Mouse (Mus musculus) liver, postnatal 0 days (tissue): Measurements from ENCODE around the gene Tubb4a. TPM values are rescaled to one million over a fixed set of nuclear protein-coding genes. Genes with fewer than 3 reads are reported as not detected.
A peak's percentile ranks its signal among the peaks of the same experiment; 100 is the strongest.
"Not testable (repeated sequence)": the region's sequence is repeated elsewhere in the genome, so short reads cannot be mapped to it uniquely, and the experiment has no call there.

ENCODE experiments used
- ATAC-seq: fragments of 200-750 bp; cut with Nextera tagmentation; 2 replicates; pipeline ENCODE4 v1.8.0; 2017; ENCODE audit warnings: mild to moderate bottlenecking, moderate library complexity
- DNase-seq: peaks from one replicate; pipeline ENCODE4 v3.0.0-alpha.2; 2016
- H3K27ac ChIP-seq: fragments of 300-500 bp; sonication (generic); 2 replicates; pipeline ENCODE4 v1.5.1; 2014; ENCODE audit warnings: antibody characterized with exemption, moderate library complexity, mild to moderate bottlenecking, low read depth
- H3K27me3 ChIP-seq: fragments of 300-500 bp; sonication (generic); 2 replicates; pipeline ENCODE4 v1.6.1; 2014; ENCODE audit warnings: low read length, control low read depth, mixed read lengths; ENCODE audit not compliant: insufficient read depth
- H3K36me3 ChIP-seq: fragments of 300-500 bp; sonication (generic); replicated peaks from 2 replicates; pipeline ENCODE4 v1.6.1; 2014; ENCODE audit warnings: mild to moderate bottlenecking, control low read depth, low read length, moderate library complexity, mixed read lengths; ENCODE audit not compliant: insufficient read depth
- H3K4me1 ChIP-seq: fragments of 300-500 bp; sonication (generic); 2 replicates; pipeline ENCODE4 v1.6.1; 2014; ENCODE audit warnings: antibody characterized with exemption, mild to moderate bottlenecking, control low read depth; ENCODE audit not compliant: insufficient read depth
- H3K4me2 ChIP-seq: fragments of 300-500 bp; sonication (generic); 2 replicates; pipeline ENCODE4 v1.6.1; 2014; ENCODE audit warnings: low read depth, mild to moderate bottlenecking, low read length, moderate library complexity, mixed read lengths
- H3K4me3 ChIP-seq: fragments of 300-500 bp; sonication (generic); 2 replicates; pipeline ENCODE4 v1.5.1; 2014; ENCODE audit warnings: low read depth, low read length
- H3K9ac ChIP-seq: fragments of 300-500 bp; sonication (generic); replicated peaks from 2 replicates; pipeline ENCODE4 v1.6.1; 2014; ENCODE audit warnings: mild to moderate bottlenecking, moderate library complexity
- H3K9me3 ChIP-seq: fragments of 300-500 bp; sonication (generic); 2 replicates; pipeline ENCODE4 v1.6.1; 2016; ENCODE audit warnings: mild to moderate bottlenecking, control low read depth, low read length, mixed read lengths
- CTCF ChIP-seq: sonication (generic); IDR thresholded peaks from 2 replicates; pipeline ENCODE4 v1.5.1; 2016; ENCODE audit warnings: antibody characterized with exemption, low read depth
- EP300 ChIP-seq: IDR thresholded peaks from 2 replicates; pipeline ENCODE4 v1.6.1; 2016; ENCODE audit warnings: antibody characterized with exemption, low read depth, mild to moderate bottlenecking
- WGBS: fragments of 180-500 bp; shearing (Covaris S2); extraction: QIAGEN DNeasy Blood & Tissue Kit; methylation state at CpG from one replicate; pipeline ENCODE4 v1.1.7; 2014; ENCODE audit not compliant: insufficient replicate concordance; 5-methylcytosine and 5-hydroxymethylcytosine counted together
- polyA plus RNA-seq: library from polyadenylated mRNA; unstranded; fragments of >200 nt; fragmentation: Nextera tagmentation; extraction: Ambion mirVana; gene quantifications from 2 replicates; pipeline ENCODE4 v1.2.1, GENCODE M21; 2015

Tubb4a gene
- polyA plus RNA-seq, 1 experiment from 2014 or later = 0.23 TPM

GRCm38 (mm10) chr17:57051679-57052078, 35.9 kb downstream of the Tubb4a start:
- H3K36me3 ChIP-seq = peaks cover 29% of the 10 kb centered on the region
- H3K9me3 ChIP-seq, DNase-seq, H3K4me2 ChIP-seq, H3K4me1 ChIP-seq, H3K27ac ChIP-seq, H3K9ac ChIP-seq, H3K4me3 ChIP-seq, H3K27me3 ChIP-seq, ATAC-seq: not testable (repeated sequence)
- TF ChIP-seq CTCF = peak; percentile 56
- WGBS = 73% methylated on average over 4 of the region's 4 CpGs

DNA sequence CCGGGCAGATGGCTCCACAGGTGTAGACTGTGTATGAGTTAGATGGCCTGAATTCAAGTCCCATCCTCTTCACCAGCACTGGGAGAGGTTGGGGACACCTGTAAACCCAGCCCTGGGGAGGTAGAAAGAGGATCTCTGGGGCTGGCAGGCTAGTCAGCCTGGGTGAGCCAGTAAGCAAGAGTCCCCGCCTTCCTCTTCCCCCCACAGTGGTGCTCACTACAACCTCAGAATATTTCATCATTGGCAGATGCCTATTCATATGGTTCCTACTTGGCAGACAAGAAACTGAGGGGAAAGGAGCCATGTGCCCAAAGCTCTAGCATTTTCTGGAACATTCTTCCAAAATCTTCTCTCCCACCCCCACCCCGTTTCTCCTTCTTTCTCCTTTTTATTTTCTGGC, 38.8 kb downstream of the Tubb4a start:
- no peak overlapping the region for H3K4me3 ChIP-seq
- H3K27me3 ChIP-seq = no peaks in the 10 kb centered on the region
- no peak overlapping the region for H3K4me2 ChIP-seq
- H3K9me3 ChIP-seq = no peaks in the 10 kb centered on the region
- TF ChIP-seq CTCF (no peak), EP300 (no peak)
- H3K36me3 ChIP-seq = peaks cover 26% of the 10 kb centered on the region
- WGBS = 70% methylated on average over 3 of the region's 3 CpGs
- ATAC-seq (no peak), DNase-seq (no peak)
- H3K27ac ChIP-seq = no peak overlapping the region
- no peak overlapping the region for H3K9ac ChIP-seq
- H3K4me1 ChIP-seq = no peaks in the 10 kb centered on the region

- H3K9ac ChIP-seq = no peak overlapping the region
- DNase-seq (no peak), ATAC-seq (no peak)
- TF ChIP-seq EP300 = no peak
- no peak for TF ChIP-seq CTCF
- no peak overlapping the region for H3K4me3 ChIP-seq
- no peak overlapping the region for H3K27ac ChIP-seq
- peaks cover 13% of the 10 kb centered on the region; the same call in 1 of the 2 replicates for H3K36me3 ChIP-seq
- H3K27me3 ChIP-seq = no peaks in the 10 kb centered on the region
- H3K9me3 ChIP-seq = no peaks in the 10 kb centered on the region
- no peaks in the 10 kb centered on the region for H3K4me1 ChIP-seq
- no peak overlapping the region for H3K4me2 ChIP-seq
- WGBS = 69% methylated on average over 5 of the region's 5 CpGs
Observed at GRCm38 (mm10) chr17:57047406-57047805, 40.2 kb downstream of the Tubb4a start.

DNA sequence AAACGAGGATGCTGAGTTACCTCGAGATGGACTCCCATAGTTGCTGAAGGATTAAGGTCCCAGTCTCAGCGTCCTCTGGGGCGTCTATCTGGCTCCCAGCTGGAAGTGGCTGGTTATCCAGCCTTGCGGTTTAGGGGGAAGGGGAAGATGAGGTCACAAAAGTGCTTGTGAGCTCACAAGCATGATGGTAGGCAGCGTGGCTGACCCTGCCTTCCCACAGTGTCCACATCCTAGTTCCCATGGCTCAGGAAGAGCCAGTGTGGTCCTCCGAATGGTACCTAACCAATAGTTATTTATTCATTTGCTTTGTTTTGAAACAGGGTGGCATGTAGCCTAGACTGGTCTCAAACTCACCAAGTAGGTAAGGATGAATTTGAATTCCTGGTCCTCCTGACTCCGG, 46.0 kb downstream of the Tubb4a start, which contains the start of gene Slc25a41:
TSS of gene Slc25a41 (minus strand) at position 101 of the 400 bp plus-strand sequence.
- Histone ChIP-seq H3K27me3 (no peaks in the 10 kb centered on the region), H3K36me3 (0 out of 2 replicates have a peak, but pooled peaks cover 3% of the 10 kb centered on the region), H3K4me3 (no peak within 1 kb of the TSS), H3K9me3 (no peaks in the 10 kb centered on the region), H3K4me2 (no peak within 1 kb of the TSS), H3K9ac (no peak within 1 kb of the TSS), H3K4me1 (no peaks in the 10 kb centered on the region; the same call in 1 of the 2 replicates), H3K27ac (no peak within 1 kb of the TSS)
- DNase-seq (no peak), ATAC-seq (no peak)
- WGBS = 74% methylated on average over 8 of the region's 8 CpGs
- TF ChIP-seq CTCF (no peak), EP300 (no peak)

GRCm38 (mm10) chr17:57038978-57039377, 48.6 kb downstream of the Tubb4a start:
- Histone ChIP-seq H3K36me3 (no peaks in the 10 kb centered on the region), H3K9ac (no peak overlapping the region), H3K9me3 (no peaks in the 10 kb centered on the region), H3K4me3 (no peak overlapping the region), H3K4me2 (no peak overlapping the region), H3K27me3 (no peaks in the 10 kb centered on the region), H3K27ac (no peak overlapping the region), H3K4me1 (no peaks in the 10 kb centered on the region; the same call in 1 of the 2 replicates)
- WGBS = 40% methylated on average over 8 of the region's 8 CpGs
- peak; percentile 50 for TF ChIP-seq CTCF
- TF ChIP-seq EP300 = no peak
- DNase-seq (no peak), ATAC-seq (no peak)

GRCm38 (mm10) chr17:57032854-57033253, 54.7 kb downstream of the Tubb4a start:
- Histone ChIP-seq H3K27me3 (no peaks in the 10 kb centered on the region), H3K36me3 (peaks cover 9% of the 10 kb centered on the region), H3K9ac (no peak overlapping the region), H3K4me2 (peak overlapping the region; percentile 82; the same call in 1 of the 2 replicates), H3K4me1 (peaks cover 22% of the 10 kb centered on the region), H3K27ac (0 out of 2 replicates have a peak overlapping the region, but pooled peaks have one; percentile 91), H3K4me3 (no peak overlapping the region), H3K9me3 (no peaks in the 10 kb centered on the region)
- ATAC-seq = no peak
- TF ChIP-seq CTCF = peak; percentile 11; the same call in 1 of the 2 replicates
- no peak for TF ChIP-seq EP300
- no peak for DNase-seq
- WGBS = 78% methylated on average over 4 of the region's 4 CpGs
